Mouse (Mus musculus) gonadal fat pad, adult 2 months (tissue): Measurements from ENCODE around the gene Swi5. TPM values are rescaled to one million over a fixed set of nuclear protein-coding genes. Genes with fewer than 3 reads are reported as not detected.

Experiments used
- DNase-seq: peaks from one replicate; pipeline ENCODE4 v3.0.0-alpha.2; 2012; ENCODE audit warnings: low read depth
- polyA plus RNA-seq: library from polyadenylated mRNA; depleted of rRNA; stranded (reverse); fragments of >200 nt; gene quantifications from 2 replicates; pipeline ENCODE4 v1.2.3, GENCODE M21; 2012; rRNA removed

The Swi5 gene
- polyA plus RNA-seq = 293 and 333 TPM in 2 replicates

- peak; percentile 90 for DNase-seq
These were observed at the start of gene Swi5 for GRCm38 (mm10) chr2:32287923-32288367. Gene Swi5 (minus strand): TSS chr2:32288075.

GRCm38 (mm10) chr2:32335888-32336287, 48.0 kb upstream of the Swi5 start:
- no peak for DNase-seq

GRCm38 (mm10) chr2:32332159-32332558, 44.3 kb upstream of the Swi5 start:
- DNase-seq = no peak

- no peak for DNase-seq
These were observed 41.7 kb upstream of the Swi5 start for GRCm38 (mm10) chr2:32329531-32329930.

GRCm38 (mm10) chr2:32328911-32329460, 41.1 kb upstream of the Swi5 start:
- no peak for DNase-seq

- no peak for DNase-seq
These were observed 39.3 kb upstream of the Swi5 start for GRCm38 (mm10) chr2:32327200-32327599.

GRCm38 (mm10) chr2:32325342-32325741, 37.5 kb upstream of the Swi5 start:
- no peak for DNase-seq

- DNase-seq = no peak
These were observed 36.4 kb upstream of the Swi5 start for GRCm38 (mm10) chr2:32324322-32324721.

GRCm38 (mm10) chr2:32322754-32323741, 35.2 kb upstream of the Swi5 start:
- DNase-seq = no peak

- no peak for DNase-seq
These were observed 33.9 kb upstream of the Swi5 start for GRCm38 (mm10) chr2:32321591-32322298.

GRCm38 (mm10) chr2:32320721-32321120, 32.8 kb upstream of the Swi5 start:
- DNase-seq = no peak

GRCm38 (mm10) chr2:32319586-32320580, 32.0 kb upstream of the Swi5 start:
- DNase-seq = no peak

- DNase-seq = no peak
These were observed 31.1 kb upstream of the Swi5 start for GRCm38 (mm10) chr2:32318709-32319585.

GRCm38 (mm10) chr2:32317791-32318417, 30.0 kb upstream of the Swi5 start:
- no peak for DNase-seq

- DNase-seq = no peak
These were observed 29.2 kb upstream of the Swi5 start for GRCm38 (mm10) chr2:32316887-32317656.

- no peak for DNase-seq
These were observed 27.9 kb upstream of the Swi5 start for GRCm38 (mm10) chr2:32315751-32316150.

GRCm38 (mm10) chr2:32314831-32315230, 27.0 kb upstream of the Swi5 start:
- DNase-seq = no peak

- no peak for DNase-seq
These were observed 24.6 kb upstream of the Swi5 start for GRCm38 (mm10) chr2:32312318-32312964.
